Mouse (Mus musculus) skeletal muscle tissue, adult 2 months (tissue): ENCODE measurements around the gene Adam23.

ENCODE experiments used
- DNase-seq: peaks from one replicate; pipeline ENCODE4 v3.0.0-alpha.2; 2012; ENCODE audit warnings: low read depth, low spot score

Adam23 gene

DNA sequence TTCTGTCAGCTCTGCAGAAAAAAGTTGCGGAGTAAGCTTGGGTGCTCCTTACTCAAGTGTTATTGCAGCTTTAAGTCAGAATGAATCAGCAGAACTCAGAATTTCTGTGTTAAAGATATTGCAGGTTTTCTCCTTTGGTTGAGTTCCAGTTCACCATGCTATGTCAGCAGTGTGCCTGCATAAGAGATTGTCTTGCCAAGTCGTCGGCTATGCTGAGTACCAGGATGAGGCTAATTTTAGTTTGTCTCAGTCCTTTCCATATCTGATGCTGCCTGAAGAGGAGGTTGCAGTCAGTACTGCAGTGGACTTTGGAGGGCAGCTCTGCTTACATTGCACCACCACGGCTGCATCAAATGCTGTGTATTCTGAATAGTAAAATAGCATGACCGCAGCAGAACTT is 33.3 kb downstream of the Adam23 start:
- peak; percentile 17 for DNase-seq

DNA sequence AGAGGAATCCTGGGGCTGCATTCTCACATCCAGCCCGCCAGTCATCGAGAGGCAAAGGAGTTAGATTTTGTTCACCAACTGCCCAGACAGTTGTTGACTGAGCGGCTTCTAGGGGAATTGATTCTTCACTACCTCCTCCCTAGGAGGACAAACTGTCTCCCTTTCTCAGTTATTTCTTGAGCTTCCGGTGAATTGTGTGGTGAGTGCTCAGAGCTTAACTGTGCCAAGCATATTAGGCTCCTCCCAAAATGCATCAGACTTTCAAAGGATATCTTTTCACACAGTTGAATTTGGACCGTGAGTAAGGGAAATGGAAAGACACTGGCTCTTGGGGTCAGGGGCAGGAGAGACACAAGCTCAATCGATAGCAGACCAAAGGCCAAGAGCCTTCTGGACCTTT is 39.0 kb downstream of the Adam23 start:
- DNase-seq = no peak

- no peak for DNase-seq
Observed at GRCm38 (mm10) chr1:63486646-63487045, 41.0 kb downstream of the Adam23 start.

GRCm38 (mm10) chr1:63491001-63491400 is 45.3 kb downstream of the Adam23 start:
- no peak for DNase-seq

DNA sequence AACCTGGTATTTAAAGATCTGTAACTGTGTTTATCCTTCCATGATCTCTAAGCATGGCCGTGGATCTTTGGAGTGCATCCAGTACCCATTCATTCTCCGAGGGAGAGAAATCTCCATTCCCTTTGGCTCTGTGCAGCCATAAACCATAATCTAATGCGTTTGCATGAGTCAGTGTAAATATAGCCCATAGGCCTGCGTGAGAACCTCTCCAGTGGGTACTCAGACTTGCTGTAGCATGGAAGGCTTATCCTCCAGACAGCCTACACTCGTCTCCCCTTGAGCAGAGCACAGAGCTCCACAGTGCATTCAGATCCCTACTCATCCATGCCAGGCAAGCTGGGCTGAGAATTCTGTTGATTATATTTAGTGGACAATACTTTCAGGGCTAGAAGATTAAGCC is 47.6 kb downstream of the Adam23 start:
- no peak for DNase-seq

GRCm38 (mm10) chr1:63507386-63507785 is 61.7 kb downstream of the Adam23 start:
- DNase-seq = peak; percentile 38

DNA sequence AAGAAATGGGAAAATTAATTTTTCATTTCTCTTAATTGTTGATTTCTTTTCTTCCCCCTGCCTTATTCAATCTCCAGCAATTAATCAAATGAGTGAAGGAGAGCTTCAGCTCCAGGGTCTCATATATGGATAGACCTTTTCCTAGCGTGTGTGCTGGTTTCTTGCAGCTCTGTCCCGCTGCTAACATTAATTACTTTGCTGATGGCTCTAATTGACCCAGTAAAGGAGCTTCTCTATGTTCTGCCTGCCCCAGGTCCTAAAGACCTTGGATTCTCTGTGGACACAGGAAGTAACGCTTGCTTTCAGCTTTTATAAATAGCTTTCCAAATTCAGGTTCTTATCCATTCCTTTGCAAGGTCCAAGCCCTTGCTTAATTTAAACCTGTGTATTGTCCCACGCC is 63.1 kb downstream of the Adam23 start:
- DNase-seq = no peak

DNA sequence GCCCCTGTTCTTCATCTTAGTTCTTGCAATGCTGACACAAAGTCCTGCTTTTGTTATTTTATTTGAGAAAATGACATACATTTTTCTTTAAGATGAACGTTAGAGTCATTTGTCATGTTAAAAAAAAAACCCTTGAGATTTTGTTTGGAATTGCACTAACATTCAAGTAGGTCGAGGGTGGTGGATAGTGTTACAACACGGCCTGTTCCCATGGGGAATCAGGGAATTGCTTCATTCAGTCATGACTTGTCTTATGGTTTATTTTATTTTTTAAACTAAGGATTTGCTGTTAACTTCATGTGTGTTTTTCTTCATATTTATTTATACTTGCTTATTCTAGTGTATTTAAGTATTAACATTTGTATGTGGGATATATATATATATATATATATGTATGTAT is 65.7 kb downstream of the Adam23 start:
- peak; percentile 13 for DNase-seq

DNA sequence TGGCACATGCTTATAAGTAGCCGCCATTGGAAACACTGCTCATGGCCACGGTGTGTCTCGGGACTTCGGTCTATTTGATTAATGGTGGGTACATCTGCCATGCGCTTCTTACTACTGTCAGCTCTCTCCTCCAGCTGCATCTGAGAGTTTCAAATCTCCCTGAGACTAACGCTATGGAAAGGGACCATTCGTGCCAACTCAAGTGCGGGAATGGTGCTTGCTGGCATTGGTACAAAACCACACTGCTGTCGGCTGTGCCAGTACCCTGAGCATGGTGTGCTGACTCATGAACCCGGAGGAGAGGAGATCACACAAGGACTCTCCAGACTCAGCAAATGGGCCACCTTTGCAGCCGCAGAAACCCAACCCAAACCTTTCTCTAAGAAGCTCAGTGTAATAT is 72.1 kb downstream of the Adam23 start:
- DNase-seq = peak; percentile 13

DNA sequence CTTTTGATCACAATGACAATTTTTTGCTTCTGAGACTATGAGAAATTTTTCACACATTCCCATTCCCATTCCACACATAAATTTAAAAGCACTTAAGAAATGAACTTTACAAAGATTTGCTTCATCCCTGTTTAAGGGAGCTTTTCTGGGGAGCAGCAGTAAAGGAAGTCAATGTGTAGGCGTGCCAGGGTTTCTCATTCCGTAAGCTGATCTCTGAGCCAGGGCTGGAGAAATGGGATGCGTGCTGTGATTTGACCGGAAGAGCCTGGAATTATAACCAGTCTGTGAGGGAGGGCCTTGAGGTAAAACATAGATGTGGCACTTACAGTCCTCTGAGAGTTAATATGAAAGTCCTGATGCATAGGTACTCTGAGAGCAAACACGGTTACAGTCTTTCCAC is 73.1 kb downstream of the Adam23 start:
- no peak for DNase-seq

- no peak for DNase-seq
Observed at GRCm38 (mm10) chr1:63529901-63530300, 84.2 kb downstream of the Adam23 start.

DNA sequence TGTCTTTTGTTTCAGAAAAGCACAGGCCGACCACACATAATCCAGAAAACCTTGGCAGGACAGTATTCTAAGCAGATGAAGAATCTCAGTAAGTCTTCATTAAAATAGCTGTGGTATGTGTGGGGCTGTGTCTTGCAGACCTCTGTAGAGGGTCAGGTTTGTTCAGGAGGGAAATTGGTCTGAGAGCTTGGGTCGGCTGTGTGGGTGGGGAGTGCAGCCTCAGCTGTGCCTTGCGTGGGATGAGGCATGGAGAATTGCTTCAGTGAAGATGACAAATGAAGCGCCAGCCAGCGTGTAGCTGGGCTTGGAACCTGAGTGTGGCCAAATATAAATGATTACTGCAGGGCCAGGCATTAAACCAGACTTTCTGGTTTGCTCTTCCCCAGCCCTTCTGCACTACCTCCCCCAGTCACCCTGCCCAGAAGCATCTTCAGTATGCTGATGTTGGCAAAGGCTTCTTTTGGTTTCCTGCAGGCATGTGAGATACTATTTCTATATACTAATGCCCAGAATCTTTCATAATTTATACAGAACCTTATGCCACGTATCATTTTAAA is 88.7 kb downstream of the Adam23 start:
- DNase-seq = no peak

DNA sequence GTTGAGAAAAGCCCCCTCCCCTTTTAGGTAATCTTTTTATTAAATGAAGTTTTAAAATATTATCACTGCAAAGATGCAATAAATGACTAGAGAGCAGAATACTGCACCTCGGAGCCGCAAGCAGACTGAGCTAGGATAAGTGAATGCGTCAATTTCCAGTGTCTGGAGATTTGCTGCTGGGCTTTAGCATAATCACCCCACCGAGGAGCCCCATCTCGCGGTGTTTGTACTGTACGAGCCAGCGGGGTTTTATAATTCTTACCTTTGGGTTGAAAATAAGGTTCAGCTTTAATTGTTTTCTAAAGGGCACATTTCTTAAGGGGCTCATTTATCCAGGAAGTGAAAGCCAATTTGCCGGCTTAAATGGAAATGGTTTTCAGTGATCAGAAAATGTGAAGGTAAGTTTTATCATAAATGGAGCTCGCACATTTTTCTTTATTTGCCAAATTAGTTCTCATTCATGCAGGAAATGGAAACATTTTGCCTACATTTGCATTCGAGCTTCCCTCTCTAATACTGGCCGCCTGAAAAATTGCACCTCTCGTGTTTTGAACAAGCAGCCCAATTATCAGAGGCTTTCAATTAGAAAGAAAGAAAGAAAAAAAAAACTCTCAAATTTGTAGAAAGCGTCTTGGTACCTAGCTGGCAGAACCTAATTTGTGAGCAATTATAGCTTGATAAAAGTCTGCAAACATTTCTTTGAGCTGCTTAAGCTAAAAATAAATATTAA is 94.4 kb downstream of the Adam23 start:
- DNase-seq = no peak

- no peak for DNase-seq
Observed at GRCm38 (mm10) chr1:63544122-63544521, 98.4 kb downstream of the Adam23 start.

DNA sequence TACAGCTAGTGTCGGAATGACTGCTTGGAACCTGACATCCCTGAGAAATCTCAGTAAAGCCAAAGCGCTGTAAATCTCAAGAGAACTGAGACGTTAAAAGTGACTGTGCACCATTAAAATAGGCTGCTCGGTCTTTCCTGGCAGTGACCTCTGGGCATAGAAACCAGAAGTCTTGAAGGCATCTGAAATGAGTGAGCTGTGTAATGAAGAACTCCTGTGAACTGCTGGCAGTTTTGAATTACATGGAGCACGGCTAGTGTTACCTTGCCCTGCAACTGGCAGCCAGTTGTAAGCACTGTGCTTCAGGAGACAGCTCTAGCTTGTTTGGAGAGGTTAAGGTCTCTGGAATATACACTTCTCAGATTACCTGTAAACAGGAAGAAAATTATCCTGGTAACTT is 107.3 kb downstream of the Adam23 start:
- peak; percentile 51 for DNase-seq

- peak; percentile 10 for DNase-seq
Observed at GRCm38 (mm10) chr1:63561772-63562520, 116.3 kb downstream of the Adam23 start.

DNA sequence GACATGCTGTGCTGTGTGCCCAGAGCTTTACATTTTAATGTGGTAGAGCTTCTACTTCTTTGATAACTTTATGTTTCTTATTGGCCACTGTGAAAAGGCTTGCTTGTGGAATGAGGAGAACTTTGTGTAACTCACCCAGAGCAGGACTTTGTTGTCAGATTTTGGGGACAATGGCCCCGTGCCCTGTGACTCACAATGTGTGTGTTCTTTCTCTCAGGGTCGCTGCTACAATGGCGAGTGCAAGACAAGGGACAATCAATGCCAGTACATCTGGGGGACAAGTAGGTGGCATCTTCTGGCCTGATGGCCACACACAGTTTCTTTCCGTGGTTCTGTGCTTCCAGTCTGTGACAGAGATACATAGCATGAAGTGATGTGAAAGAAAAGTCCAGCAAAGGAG is 118.2 kb downstream of the Adam23 start:
- no peak for DNase-seq

- DNase-seq = no peak
Observed at GRCm38 (mm10) chr1:63566501-63566900, 120.8 kb downstream of the Adam23 start.

- DNase-seq = no peak
Observed at GRCm38 (mm10) chr1:63567031-63567430, 121.3 kb downstream of the Adam23 start.

- no peak for DNase-seq
Observed at GRCm38 (mm10) chr1:63572229-63572628, 126.5 kb downstream of the Adam23 start.

DNA sequence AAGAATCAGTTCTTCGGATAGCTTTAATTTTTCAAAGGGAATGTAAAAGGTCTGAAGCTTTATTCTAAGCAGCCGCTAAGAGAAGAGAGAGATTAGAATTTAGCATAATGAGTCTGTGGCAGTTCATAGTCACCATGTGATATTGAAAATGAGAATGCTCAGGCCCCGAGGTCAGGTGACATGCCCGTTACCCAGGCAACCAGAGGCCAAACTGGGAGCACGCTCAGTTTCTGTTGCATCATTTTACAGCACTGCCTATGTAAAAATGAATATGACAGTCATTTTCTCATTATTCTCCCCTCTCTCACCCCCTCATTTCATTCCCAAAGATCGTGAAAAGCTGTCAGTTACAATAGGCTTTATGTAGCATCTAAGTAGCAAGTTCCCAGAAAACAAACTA is 127.7 kb downstream of the Adam23 start:
- DNase-seq = no peak

GRCm38 (mm10) chr1:63573864-63574611 is 128.3 kb downstream of the Adam23 start:
- DNase-seq = no peak
